ENCODE assay signal across 31 mouse cellular contexts in genomic region chr11:59967765-59968164, GRCm38 (mm10).
"Had no signal": no experiment of that assay in that cellular context is flagged by ENCODE, and none has a peak within 500 bp of the region (broad histone marks: within the 10 kb centered on the region; RNA-seq: fewer than 3 reads in every experiment).

No protein-coding gene starts in this region.

- H3K4me2 ChIP-seq: limb, embryonic 12.5 days; limb, embryonic 13.5 days; limb, embryonic 15.5 days; liver, embryonic 11.5 days; liver, embryonic 12.5 days; liver, embryonic 13.5 days; liver, embryonic 15.5 days; lung, embryonic 14.5 days; lung, embryonic 15.5 days; midbrain, embryonic 11.5 days; midbrain, embryonic 12.5 days; midbrain, embryonic 13.5 days; midbrain, embryonic 15.5 days had no signal

- H3K9ac ChIP-seq: limb, embryonic 12.5 days; limb, embryonic 13.5 days; limb, embryonic 15.5 days; liver, embryonic 12.5 days; liver, embryonic 13.5 days; liver, embryonic 14.5 days; liver, embryonic 15.5 days; liver, postnatal 0 days; lung, embryonic 14.5 days; lung, embryonic 15.5 days; midbrain, embryonic 12.5 days; midbrain, embryonic 13.5 days; midbrain, embryonic 15.5 days had no signal

- H3K4me3 ChIP-seq: limb, embryonic 10.5 days; limb, embryonic 12.5 days; limb, embryonic 13.5 days; limb, embryonic 15.5 days; liver, embryonic 12.5 days; liver, embryonic 13.5 days; liver, embryonic 15.5 days; lung, embryonic 15.5 days; megakaryocyte, embryonic 14.5 days; midbrain, embryonic 10.5 days; midbrain, embryonic 12.5 days; midbrain, embryonic 13.5 days; midbrain, embryonic 15.5 days; myocyte had no signal

- H3K36me3 ChIP-seq: limb, embryonic 12.5 days; limb, embryonic 13.5 days; lung, embryonic 15.5 days; midbrain, embryonic 15.5 days had no signal

- H3K9me3 ChIP-seq: limb, embryonic 10.5 days; limb, embryonic 12.5 days; limb, embryonic 13.5 days; limb, embryonic 15.5 days; liver, embryonic 12.5 days; liver, embryonic 13.5 days; liver, embryonic 15.5 days; lung, embryonic 15.5 days; megakaryocyte, embryonic 14.5 days; midbrain, embryonic 10.5 days; midbrain, embryonic 12.5 days; midbrain, embryonic 13.5 days; midbrain, embryonic 15.5 days had no signal

- H3K27ac ChIP-seq: limb, embryonic 10.5 days; limb, embryonic 12.5 days; limb, embryonic 13.5 days; limb, embryonic 15.5 days; liver, embryonic 12.5 days; liver, embryonic 13.5 days; liver, embryonic 14.5 days; liver, embryonic 15.5 days; lung, embryonic 15.5 days; macrophage; midbrain, embryonic 10.5 days; midbrain, embryonic 12.5 days; midbrain, embryonic 13.5 days; midbrain, embryonic 15.5 days had no signal

- ATAC-seq: liver, embryonic 12.5 days; liver, postnatal 0 days; lung, postnatal 0 days; midbrain, embryonic 13.5 days; midbrain, embryonic 15.5 days; midbrain, embryonic 16.5 days had no signal

- DNase-seq: left cerebral cortex, postnatal 4 days; liver; liver, embryonic 13.5 days; liver, postnatal 0 days; lung, adult 18-20 months; lung, adult 2 months; lung, embryonic 14.5 days; lung, postnatal 10 days; lung, postnatal 14 days; lung, postnatal 36 days; lung, postnatal 4 days; midbrain, embryonic 14.5 days had no signal
